Mouse (Mus musculus) hindlimb bud, embryonic 11.5 days (tissue): ENCODE results near the gene Srrm3.
A peak's percentile ranks its signal among the peaks of the same experiment; 100 is the strongest.

Experiments
- DNase-seq: peaks from one replicate; pipeline ENCODE4 v3.0.0-alpha.2; 2012; ENCODE audit warnings: low read depth, low spot score; ENCODE audit errors: extremely low spot score

The Srrm3 gene

GRCm38 (mm10) chr5:135869661-135870423, 63.2 kb downstream of the Srrm3 start:
- DNase-seq, result no peak

- no peak for DNase-seq
Observed at GRCm38 (mm10) chr5:135870505-135870904, 63.8 kb downstream of the Srrm3 start.

DNA sequence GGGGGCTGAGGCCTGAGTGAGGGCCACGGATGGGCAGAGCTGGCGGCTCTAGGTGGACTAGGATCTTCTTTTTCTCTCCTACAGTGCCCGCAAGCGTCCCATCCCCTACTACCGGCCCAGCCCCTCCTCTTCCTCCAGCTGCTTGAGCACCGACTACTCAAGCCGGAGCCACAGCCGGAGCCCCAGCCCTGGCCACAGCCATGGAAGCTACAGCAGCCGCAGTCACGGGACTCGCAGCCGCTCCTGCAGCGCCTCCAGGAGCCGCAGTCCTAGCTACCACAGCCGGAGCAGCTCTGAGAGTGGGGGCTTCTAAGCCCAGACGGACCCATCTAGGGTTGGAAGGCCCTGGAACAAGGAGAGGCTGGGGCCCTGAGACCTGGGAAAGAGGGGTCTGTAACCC, 66.3 kb downstream of the Srrm3 start:
- no peak for DNase-seq

- no peak for DNase-seq
Observed at GRCm38 (mm10) chr5:135873753-135874152, 67.1 kb downstream of the Srrm3 start.

GRCm38 (mm10) chr5:135877180-135877579, 70.5 kb downstream of the Srrm3 start:
- peak; percentile 44 for DNase-seq

- peak; percentile 42 for DNase-seq
Observed at GRCm38 (mm10) chr5:135877831-135878231, 71.1 kb downstream of the Srrm3 start.

- no peak for DNase-seq
Observed at GRCm38 (mm10) chr5:135879449-135880158, 72.9 kb downstream of the Srrm3 start.

- no peak for DNase-seq
Observed at GRCm38 (mm10) chr5:135884641-135885040, 78.0 kb downstream of the Srrm3 start.

GRCm38 (mm10) chr5:135887675-135888102, 81.0 kb downstream of the Srrm3 start, which contains the start of gene Hspb1:
TSS of gene Hspb1 (plus strand) at chr5:135887919.
- DNase-seq, result no peak

DNA sequence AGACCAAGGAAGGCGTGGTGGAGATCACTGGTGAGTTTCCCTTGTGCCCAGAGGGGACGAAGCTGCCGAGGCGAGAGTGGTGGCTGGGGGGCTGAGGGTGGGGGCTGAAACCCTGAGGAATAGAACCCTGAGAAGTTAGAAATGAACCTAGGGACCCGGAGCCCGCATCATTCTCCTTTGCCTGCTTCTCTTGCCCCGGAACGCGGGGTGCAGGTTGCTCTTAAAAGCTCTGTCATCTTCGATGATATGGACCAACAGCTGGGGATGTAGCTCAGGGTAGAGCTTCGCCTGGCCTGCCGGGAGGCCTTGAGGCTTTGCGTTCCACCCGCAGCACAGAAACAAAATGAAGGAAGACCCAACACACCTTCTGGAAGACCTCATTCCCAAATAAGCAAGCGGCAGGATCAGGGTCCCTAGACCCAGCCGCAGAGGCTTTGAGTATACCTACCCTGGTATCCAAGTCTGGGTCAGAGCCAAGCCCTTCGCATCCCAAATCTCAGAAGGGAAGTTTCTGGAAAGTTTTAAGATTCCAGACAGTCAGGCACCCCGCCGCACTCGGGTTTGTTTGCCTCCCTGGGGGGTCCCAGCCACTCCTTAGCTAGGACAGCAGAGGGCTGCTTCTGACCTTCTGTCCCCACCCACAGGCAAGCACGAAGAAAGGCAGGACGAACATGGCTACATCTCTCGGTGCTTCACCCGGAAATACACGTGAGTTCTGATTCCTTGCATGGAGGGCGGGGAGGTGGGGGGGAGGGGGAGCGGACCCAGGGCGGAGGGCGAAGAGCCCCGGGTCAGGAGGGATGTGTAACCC, 81.9 kb downstream of the Srrm3 start:
- no peak for DNase-seq

GRCm38 (mm10) chr5:135890323-135890722, 83.6 kb downstream of the Srrm3 start:
- no peak for DNase-seq

DNA sequence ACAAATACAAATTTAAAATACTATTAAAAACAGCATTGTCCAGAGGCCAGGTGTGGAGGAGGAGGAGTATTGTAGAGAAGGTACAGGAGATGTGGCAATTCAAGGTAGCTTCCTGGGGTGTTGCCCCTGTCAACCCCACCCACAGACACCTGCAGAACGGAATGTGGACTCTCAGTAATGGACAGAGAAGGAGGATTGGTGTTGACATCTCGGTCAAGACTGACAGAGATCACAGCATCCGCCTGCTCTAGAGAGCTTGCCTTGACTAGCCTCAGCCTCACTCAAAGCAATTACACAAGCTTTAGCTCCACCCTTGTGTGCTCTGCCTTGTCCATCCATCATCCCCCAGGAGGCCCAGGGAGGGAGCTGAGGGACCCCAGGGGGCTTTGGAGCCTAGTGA, 84.2 kb downstream of the Srrm3 start:
- DNase-seq, result no peak

GRCm38 (mm10) chr5:135892589-135893351, 86.1 kb downstream of the Srrm3 start:
- no peak for DNase-seq

- DNase-seq, result no peak
Observed at GRCm38 (mm10) chr5:135894958-135895357, 88.3 kb downstream of the Srrm3 start.

GRCm38 (mm10) chr5:135898028-135898427, 91.3 kb downstream of the Srrm3 start:
- peak; percentile 52 for DNase-seq

GRCm38 (mm10) chr5:135898995-135899394, 92.3 kb downstream of the Srrm3 start:
- no peak for DNase-seq

DNA sequence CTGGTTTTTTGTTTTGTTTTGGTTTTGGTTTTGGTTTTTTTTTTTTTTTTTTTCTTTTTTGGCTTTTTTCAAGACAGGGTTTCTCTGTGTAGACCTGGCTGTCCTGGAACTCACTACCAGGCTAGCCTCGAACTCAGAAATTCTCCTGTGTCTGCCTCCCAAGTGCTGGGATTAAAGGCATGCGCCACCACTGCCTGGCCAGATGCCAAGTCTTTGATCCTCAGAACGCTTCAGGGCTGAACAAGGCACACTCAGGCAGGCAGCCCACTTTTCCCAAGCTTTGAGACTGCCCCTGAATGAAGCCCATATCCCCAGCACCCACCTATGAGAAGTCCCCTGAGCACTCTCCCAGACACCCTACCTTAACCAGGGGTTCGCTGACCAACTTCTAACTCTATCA, 93.1 kb downstream of the Srrm3 start:
- DNase-seq, result no peak

- DNase-seq, result no peak
Observed at GRCm38 (mm10) chr5:135900701-135901100, 94.0 kb downstream of the Srrm3 start.

- DNase-seq, result no peak
Observed at GRCm38 (mm10) chr5:135901354-135902095, 94.8 kb downstream of the Srrm3 start.

DNA sequence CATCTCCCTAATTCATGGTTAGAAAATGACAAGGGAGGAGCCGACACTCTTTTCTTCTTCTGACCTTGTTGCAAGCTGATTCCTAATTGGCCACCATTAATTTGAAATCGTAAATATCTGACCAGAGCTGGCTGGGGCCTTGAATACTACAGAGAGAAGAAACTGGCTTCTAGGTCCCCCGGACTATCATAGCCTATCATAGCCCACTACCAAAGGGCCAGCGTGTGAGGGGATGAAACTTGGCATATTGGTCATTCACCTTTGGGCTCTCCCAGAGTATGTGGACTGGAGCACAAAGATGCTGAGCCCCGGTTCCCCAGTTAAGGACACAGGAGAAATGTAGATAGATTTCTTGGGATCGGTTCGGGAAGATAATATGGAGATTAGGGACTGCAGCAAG, 96.4 kb downstream of the Srrm3 start:
- no peak for DNase-seq
